Mouse (Mus musculus): ENCODE results near the gene 2310034C09Rik. TPM values are rescaled to one million over a fixed set of nuclear protein-coding genes. Genes with fewer than 3 reads are reported as not detected.

The 2310034C09Rik gene
- total and polyA plus RNA-seq, 3 experiments, result not detected

DNA sequence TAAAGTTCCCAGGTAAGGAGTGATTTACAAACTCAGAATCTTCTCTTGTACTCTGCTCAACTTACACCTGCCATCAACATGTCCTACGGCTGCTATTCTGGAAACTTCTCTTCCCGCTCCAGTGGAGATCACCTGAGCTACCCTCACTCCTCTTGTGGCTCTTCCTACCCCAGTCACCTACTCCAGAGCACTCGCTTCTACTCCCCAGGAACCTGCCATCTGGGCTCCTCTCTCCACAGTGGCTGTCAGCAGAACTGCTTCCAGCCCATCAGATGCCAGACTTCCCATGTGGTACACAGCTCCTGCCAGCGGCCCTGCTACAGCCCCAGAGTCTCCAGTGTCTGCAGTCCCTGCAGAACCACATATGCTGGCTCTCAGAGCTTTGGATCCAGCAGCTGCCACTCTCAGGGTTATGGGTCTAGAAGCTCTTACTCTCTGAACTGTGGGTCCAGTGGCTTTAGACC, 29.8 kb upstream of the 2310034C09Rik start, which contains the start of gene Krtap13-1:
Gene Krtap13-1, plus strand, starts transcription at position 51 of the 464 bp plus-strand sequence.
- no peaks in the 10 kb centered on the region for H3K27me3 ChIP-seq (ENCODE audit: control insufficient read depth in 1 of 2, insufficient read depth in 2 of 2, low read length in 2 of 2)
- H3K79me2 ChIP-seq (ENCODE audit: control insufficient read depth, insufficient read depth, low read length, poor library complexity), result no peaks in the 10 kb centered on the region
- no peak within 1 kb of the TSS for H3K9ac ChIP-seq (ENCODE audit: control insufficient read depth, low read depth, low read length, poor library complexity, severe bottlenecking)
- no peaks in the 10 kb centered on the region for H3K36me3 ChIP-seq (ENCODE audit: control insufficient read depth in 1 of 2, insufficient read depth in 2 of 2, low read length in 2 of 2)
- no peaks in the 10 kb centered on the region for H3K4me1 ChIP-seq (ENCODE audit: control insufficient read depth in 1 of 2, insufficient read depth in 2 of 2, low read length in 2 of 2)
- no peak for TF ChIP-seq RCOR1 (IDR thresholded peaks at IDR 0.05; ENCODE audit: low read depth, low read length)
- TF ChIP-seq ZC3H11A (IDR thresholded peaks at IDR 0.05; ENCODE audit: low read depth, low read length), result no peak
- TF ChIP-seq EP300 (IDR thresholded peaks at IDR 0.05; ENCODE audit: low read depth in 1 of 2, low read length in 2 of 2), result no peak
- TF ChIP-seq NELFE (IDR thresholded peaks at IDR 0.05; ENCODE audit: low read depth, low read length), result no peak
- TF ChIP-seq POLR2A (IDR thresholded peaks at IDR 0.05; ENCODE audit: control insufficient read depth in 1 of 2, insufficient read depth in 1 of 2, low read depth in 1 of 2, low read length in 2 of 2, poor library complexity in 1 of 2), result no peak
- no peak for TF ChIP-seq MEF2A (IDR thresholded peaks at IDR 0.05; ENCODE audit: extremely low read depth, insufficient replicate concordance, low read depth, low read length, poor library complexity, severe bottlenecking)
- no peak for TF ChIP-seq NRF1 (IDR thresholded peaks at IDR 0.05; ENCODE audit: insufficient read depth, low read depth, low read length, poor library complexity, severe bottlenecking)
- no peak for TF ChIP-seq KAT2A (conservative IDR thresholded peaks at IDR 0.05; ENCODE audit: low read depth, low read length)
- TF ChIP-seq ZMIZ1 (IDR thresholded peaks at IDR 0.05; ENCODE audit: low read depth, low read length), result no peak
- TF ChIP-seq ETS1 (IDR thresholded peaks at IDR 0.05; ENCODE audit: low read depth, low read length), result no peak
- no peak for TF ChIP-seq CHD1 (IDR thresholded peaks at IDR 0.05; ENCODE audit: low read depth, low read length)
- TF ChIP-seq USF2 (IDR thresholded peaks at IDR 0.05; ENCODE audit: borderline replicate concordance in 1 of 2, insufficient read depth in 1 of 2, low read depth in 1 of 2, low read length in 2 of 2), result no peak
- TF ChIP-seq MAX (IDR thresholded peaks at IDR 0.05; ENCODE audit: low read length), result no peak
- TF ChIP-seq SMC3 (IDR thresholded peaks at IDR 0.05; ENCODE audit: low read depth, low read length), result no peak
- TF ChIP-seq E2F4 (IDR thresholded peaks at IDR 0.05; ENCODE audit: borderline replicate concordance, low read depth, low read length), result no peak
- no peak for TF ChIP-seq ELF1 (IDR thresholded peaks at IDR 0.05; ENCODE audit: low read depth, low read length)
- no peak for TF ChIP-seq MAFK (IDR thresholded peaks at IDR 0.05; ENCODE audit: borderline replicate concordance, low read depth, low read length)
- TF ChIP-seq POLR2AphosphoS2 (IDR thresholded peaks at IDR 0.05; ENCODE audit: low read length), result no peak
- no peak for TF ChIP-seq ZNF384 (IDR thresholded peaks at IDR 0.05; ENCODE audit: low read depth, low read length)
- no peak for TF ChIP-seq RAD21 (IDR thresholded peaks at IDR 0.05; ENCODE audit: low read depth, low read length)
- DNase-seq (ENCODE audit: low read depth, low spot score), result no peak
- no peak within 1 kb of the TSS for H3K4me3 ChIP-seq (ENCODE audit: control insufficient read depth in 1 of 2, insufficient read depth in 1 of 2, low read depth in 2 of 2, low read length in 2 of 2)
- no peak within 1 kb of the TSS for H3K27ac ChIP-seq (ENCODE audit: control insufficient read depth, low read depth, low read length)
- H3K9me3 ChIP-seq (replicated peaks; ENCODE audit: insufficient read depth, low read length), result no peaks in the 10 kb centered on the region

DNA sequence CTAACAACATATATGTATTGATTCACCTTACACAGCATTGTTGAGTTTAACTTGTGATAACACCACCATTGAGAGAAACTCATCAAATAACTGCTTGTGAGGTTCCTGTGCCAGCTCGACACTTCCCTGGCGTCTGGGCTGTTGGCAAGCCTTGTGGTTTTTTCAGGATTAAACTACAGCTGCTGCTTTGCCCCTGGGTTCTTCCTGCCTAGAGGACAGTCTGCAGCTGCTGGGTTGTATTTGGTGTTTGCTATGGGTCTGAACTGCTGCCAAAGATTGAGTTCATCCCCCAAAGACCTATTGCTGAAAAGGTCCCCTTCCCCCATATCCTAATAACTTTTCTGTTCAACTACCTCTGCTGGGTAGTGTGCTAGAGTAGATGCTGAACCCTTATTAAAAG, 23.3 kb upstream of the 2310034C09Rik start:
- Histone ChIP-seq H3K4me1 (ENCODE audit: control insufficient read depth in 1 of 2, insufficient read depth in 2 of 2, low read length in 2 of 2) (no peaks in the 10 kb centered on the region), H3K27ac (ENCODE audit: control insufficient read depth, low read depth, low read length) (no peak overlapping the region), H3K36me3 (ENCODE audit: control insufficient read depth in 1 of 2, insufficient read depth in 2 of 2, low read length in 2 of 2) (no peaks in the 10 kb centered on the region), H3K9me3 (replicated peaks; ENCODE audit: insufficient read depth, low read length) (no peaks in the 10 kb centered on the region), H3K9ac (ENCODE audit: control insufficient read depth, low read depth, low read length, poor library complexity, severe bottlenecking) (no peak overlapping the region), H3K4me3 (ENCODE audit: control insufficient read depth in 1 of 2, insufficient read depth in 1 of 2, low read depth in 2 of 2, low read length in 2 of 2) (no peak overlapping the region), H3K79me2 (ENCODE audit: control insufficient read depth, insufficient read depth, low read length, poor library complexity) (no peaks in the 10 kb centered on the region), H3K27me3 (ENCODE audit: control insufficient read depth in 1 of 2, insufficient read depth in 2 of 2, low read length in 2 of 2) (no peaks in the 10 kb centered on the region)
- TF ChIP-seq MAFK (IDR thresholded peaks at IDR 0.05; ENCODE audit: borderline replicate concordance, low read depth, low read length), result no peak
- TF ChIP-seq POLR2AphosphoS5 (IDR thresholded peaks at IDR 0.05; ENCODE audit: borderline replicate concordance, low read depth, low read length), result no peak
- no peak for DNase-seq (ENCODE audit: low read depth, low spot score)

Data from MEL (cell line).